Mouse (Mus musculus) lung, embryonic 14.5 days (tissue): ENCODE results near the gene Fkbp14. TPM values are rescaled to one million over a fixed set of nuclear protein-coding genes. Genes with fewer than 3 reads are reported as not detected.

Experiments used
- ATAC-seq: fragments of 200-750 bp; cut with Nextera tagmentation; 2 replicates; pipeline ENCODE4 v1.8.0; 2017; ENCODE audit warnings: mild to moderate bottlenecking, moderate TSS enrichment, moderate library complexity; ENCODE audit not compliant: insufficient read depth
- DNase-seq: peaks from one replicate; pipeline ENCODE4 v3.0.0-alpha.2; 2015
- H3K27ac ChIP-seq: fragments of 300-500 bp; sonication (generic); 2 replicates; pipeline ENCODE4 v1.5.1; 2014; ENCODE audit warnings: low read depth, mild to moderate bottlenecking, moderate library complexity
- H3K27me3 ChIP-seq: fragments of 300-500 bp; sonication (generic); 2 replicates; pipeline ENCODE4 v1.6.1; 2014; ENCODE audit warnings: low read length, control low read depth; ENCODE audit not compliant: insufficient read depth
- H3K36me3 ChIP-seq: fragments of 300-500 bp; sonication (generic); 2 replicates; pipeline ENCODE4 v1.6.1; 2014; ENCODE audit warnings: control low read depth; ENCODE audit not compliant: insufficient read depth
- H3K4me1 ChIP-seq: fragments of 300-500 bp; sonication (generic); 2 replicates; pipeline ENCODE4 v1.6.1; 2014; ENCODE audit warnings: antibody characterized with exemption, control low read depth; ENCODE audit not compliant: insufficient read depth
- H3K4me2 ChIP-seq: fragments of 300-500 bp; sonication (generic); 2 replicates; pipeline ENCODE4 v1.6.1; 2014; ENCODE audit warnings: mild to moderate bottlenecking
- H3K4me3 ChIP-seq: fragments of 300-500 bp; sonication (generic); 2 replicates; pipeline ENCODE4 v1.5.1; 2014; ENCODE audit warnings: low read depth, low read length
- H3K9ac ChIP-seq: fragments of 300-500 bp; sonication (generic); 2 replicates; pipeline ENCODE4 v1.6.1; 2014
- H3K9me3 ChIP-seq: fragments of 300-500 bp; sonication (generic); 2 replicates; pipeline ENCODE4 v1.6.1; 2016; ENCODE audit warnings: low read depth, low read length, control low read depth
- CTCF ChIP-seq: IDR thresholded peaks from 2 replicates; pipeline ENCODE4 v1.5.1; 2016; ENCODE audit warnings: antibody characterized with exemption, low read depth
- WGBS: fragments of 180-500 bp; shearing (Covaris S2); extraction: QIAGEN DNeasy Blood & Tissue Kit; methylation state at CpG from one replicate; pipeline ENCODE4 v1.1.7; 2014; 5-methylcytosine and 5-hydroxymethylcytosine counted together
- polyA plus RNA-seq: library from polyadenylated mRNA; unstranded; fragments of >200 nt; fragmentation: Nextera tagmentation; extraction: Ambion mirVana; gene quantifications from 2 replicates; pipeline ENCODE4 v1.2.1, GENCODE M21; 2014

Gene Fkbp14
- polyA plus RNA-seq, result 21.5 and 28.1 TPM in 2 replicates

DNA sequence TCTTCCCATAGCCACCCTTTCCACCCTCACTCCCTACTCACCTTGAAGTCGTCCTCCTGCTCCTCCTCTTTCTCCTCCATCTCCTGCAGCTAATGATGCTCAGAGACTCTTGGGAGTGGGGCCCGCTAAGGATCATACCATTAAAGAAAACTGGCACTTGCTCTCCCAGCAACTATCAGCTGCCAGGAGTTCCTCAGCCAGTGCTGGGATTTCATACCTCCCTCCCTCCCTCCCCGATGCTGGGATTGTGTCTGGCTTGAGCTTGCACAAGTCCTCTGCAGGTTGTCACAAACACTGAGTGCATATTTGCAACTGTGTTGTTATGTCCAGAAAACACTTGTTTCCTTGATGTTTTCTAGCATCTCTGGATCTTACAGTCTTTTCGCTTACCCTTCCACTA lies at the start of gene Fkbp14:
Fkbp14 (minus strand) TSS at position 101 of the 400 bp plus-strand sequence.
- no peak for TF ChIP-seq CTCF
- Histone ChIP-seq H3K9ac (no peak within 1 kb of the TSS), H3K27me3 (no peaks in the 10 kb centered on the region), H3K4me3 (peak within 1 kb of the TSS; percentile 88; the same call in 1 of the 2 replicates), H3K27ac (no peak within 1 kb of the TSS), H3K9me3 (no peaks in the 10 kb centered on the region), H3K4me1 (peaks cover 3% of the 10 kb centered on the region; the same call in 1 of the 2 replicates), H3K36me3 (no peaks in the 10 kb centered on the region), H3K4me2 (peak within 1 kb of the TSS; percentile 79)
- ATAC-seq, result no peak
- WGBS, result 83% methylated on average over 4 of the region's 4 CpGs
- DNase-seq, result no peak

- Histone ChIP-seq H3K27me3 (no peaks in the 10 kb centered on the region), H3K9ac (no peak overlapping the region), H3K4me1 (no peaks in the 10 kb centered on the region), H3K9me3 (no peaks in the 10 kb centered on the region), H3K27ac (no peak overlapping the region), H3K4me2 (no peak overlapping the region), H3K4me3 (no peak overlapping the region), H3K36me3 (0 out of 2 replicates have a peak, but pooled peaks cover 17% of the 10 kb centered on the region)
- 60% methylated on average over 4 of the region's 4 CpGs for WGBS
- TF ChIP-seq CTCF, result no peak
- DNase-seq, result no peak
- no peak for ATAC-seq
Measured at GRCm38 (mm10) chr6:54643181-54643580, 46.1 kb upstream of the Fkbp14 start.

DNA sequence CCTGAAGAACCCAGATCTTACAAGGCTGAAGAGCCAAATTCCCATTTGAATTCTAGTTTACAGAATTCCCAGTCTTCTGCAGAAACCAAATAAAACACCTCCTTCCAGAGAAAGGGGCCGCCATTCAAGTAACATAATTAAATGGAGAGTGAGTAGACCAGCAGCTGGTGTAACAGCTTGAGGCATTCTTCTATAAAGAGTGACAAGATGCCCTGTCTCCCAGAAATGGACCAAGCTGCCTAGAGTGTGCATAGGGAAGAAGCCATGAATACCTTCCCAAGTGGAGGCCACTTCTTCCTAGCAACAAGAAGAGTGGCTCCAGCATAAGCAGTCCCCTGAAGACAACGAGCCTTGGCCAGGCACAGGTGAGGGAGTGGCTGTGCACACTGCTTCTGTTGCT lies 44.8 kb upstream of the Fkbp14 start:
- TF ChIP-seq CTCF, result no peak
- 79% methylated on average over 2 of the region's 2 CpGs for WGBS
- Histone ChIP-seq H3K4me2 (no peak overlapping the region), H3K4me1 (no peaks in the 10 kb centered on the region), H3K4me3 (no peak overlapping the region), H3K9ac (no peak overlapping the region), H3K27ac (no peak overlapping the region), H3K27me3 (no peaks in the 10 kb centered on the region), H3K9me3 (no peaks in the 10 kb centered on the region), H3K36me3 (peaks cover 20% of the 10 kb centered on the region; the same call in 1 of the 2 replicates)
- DNase-seq, result no peak
- no peak for ATAC-seq

GRCm38 (mm10) chr6:54639877-54640276 lies 42.8 kb upstream of the Fkbp14 start:
- 82% methylated on average over 3 of the region's 3 CpGs for WGBS
- Histone ChIP-seq H3K4me1 (no peaks in the 10 kb centered on the region), H3K36me3 (peaks cover 23% of the 10 kb centered on the region; the same call in 1 of the 2 replicates), H3K27ac (no peak overlapping the region), H3K4me3 (no peak overlapping the region), H3K9ac (no peak overlapping the region), H3K27me3 (no peaks in the 10 kb centered on the region), H3K4me2 (no peak overlapping the region), H3K9me3 (no peaks in the 10 kb centered on the region)
- ATAC-seq (no peak), DNase-seq (no peak)
- no peak for TF ChIP-seq CTCF

DNA sequence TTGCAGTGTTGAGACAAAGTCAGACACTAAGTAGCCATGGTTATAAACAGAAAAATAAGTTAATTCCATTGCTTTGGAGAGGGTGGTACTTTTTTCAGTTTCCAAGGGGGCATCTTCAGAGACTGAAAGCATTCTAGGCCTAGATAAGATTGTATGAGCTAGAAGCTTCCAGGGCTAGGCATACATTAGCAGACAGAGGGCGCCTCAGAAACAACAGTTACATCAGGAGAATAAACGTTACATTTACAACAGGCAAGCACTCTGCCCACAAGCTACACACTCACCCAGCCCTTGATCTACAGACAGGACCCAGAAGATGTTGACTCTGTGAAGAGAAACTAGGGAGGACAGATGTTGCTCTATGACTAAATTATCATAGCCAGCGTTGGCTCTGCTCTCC lies 34.4 kb upstream of the Fkbp14 start:
- Histone ChIP-seq H3K4me1 (no peaks in the 10 kb centered on the region), H3K4me2 (no peak overlapping the region), H3K27ac (no peak overlapping the region), H3K4me3 (no peak overlapping the region), H3K27me3 (no peaks in the 10 kb centered on the region), H3K9me3 (no peaks in the 10 kb centered on the region), H3K36me3 (peaks cover 22% of the 10 kb centered on the region; the same call in 1 of the 2 replicates), H3K9ac (no peak overlapping the region)
- 42% methylated on average over 3 of the region's 3 CpGs for WGBS
- TF ChIP-seq CTCF, result peak; percentile 53
- no peak for ATAC-seq
- DNase-seq, result peak; percentile 54

GRCm38 (mm10) chr6:54629734-54630133 lies 32.6 kb upstream of the Fkbp14 start:
- TF ChIP-seq CTCF, result peak; percentile 56
- Histone ChIP-seq H3K36me3 (peaks cover 27% of the 10 kb centered on the region; the same call in 1 of the 2 replicates), H3K9me3 (no peaks in the 10 kb centered on the region), H3K27ac (no peak overlapping the region), H3K4me2 (no peak overlapping the region), H3K4me1 (no peaks in the 10 kb centered on the region), H3K27me3 (no peaks in the 10 kb centered on the region), H3K4me3 (no peak overlapping the region), H3K9ac (no peak overlapping the region)
- ATAC-seq (no peak), DNase-seq (peak; percentile 53)
- 30% methylated on average over 7 of the region's 7 CpGs for WGBS

- H3K9ac ChIP-seq, result no peak overlapping the region
- no peaks in the 10 kb centered on the region for H3K4me1 ChIP-seq
- H3K36me3 ChIP-seq, result peaks cover 23% of the 10 kb centered on the region
- no peak overlapping the region for H3K4me3 ChIP-seq
- TF ChIP-seq CTCF, result no peak
- 87% methylated on average over 3 of the region's 3 CpGs for WGBS
- no peak overlapping the region for H3K4me2 ChIP-seq
- H3K27ac ChIP-seq, result no peak overlapping the region
- DNase-seq (no peak), ATAC-seq (no peak)
- no peaks in the 10 kb centered on the region for H3K27me3 ChIP-seq
- no peaks in the 10 kb centered on the region for H3K9me3 ChIP-seq
Measured at GRCm38 (mm10) chr6:54628381-54628780, 31.3 kb upstream of the Fkbp14 start.
